Mouse (Mus musculus) left cerebral cortex, adult 9 months (tissue): ENCODE results near the gene Gm19668.
"Not testable (repeated sequence)": the region's sequence is repeated elsewhere in the genome, so short reads cannot be mapped to it uniquely, and the experiment has no call there.

Experiments used
- DNase-seq, 2 experiments: peaks; one replicate each; pipeline ENCODE4 v3.0.0; 2022; ENCODE audit warnings: low spot score in 2 of 2

Gene Gm19668

GRCm38 (mm10) chr10:77771225-77771624, 27.7 kb downstream of the Gm19668 start, which contains the start of gene Gm3238:
Gene Gm3238, minus strand, starts transcription at chr10:77771325.
- not testable (repeated sequence) for DNase-seq

DNA sequence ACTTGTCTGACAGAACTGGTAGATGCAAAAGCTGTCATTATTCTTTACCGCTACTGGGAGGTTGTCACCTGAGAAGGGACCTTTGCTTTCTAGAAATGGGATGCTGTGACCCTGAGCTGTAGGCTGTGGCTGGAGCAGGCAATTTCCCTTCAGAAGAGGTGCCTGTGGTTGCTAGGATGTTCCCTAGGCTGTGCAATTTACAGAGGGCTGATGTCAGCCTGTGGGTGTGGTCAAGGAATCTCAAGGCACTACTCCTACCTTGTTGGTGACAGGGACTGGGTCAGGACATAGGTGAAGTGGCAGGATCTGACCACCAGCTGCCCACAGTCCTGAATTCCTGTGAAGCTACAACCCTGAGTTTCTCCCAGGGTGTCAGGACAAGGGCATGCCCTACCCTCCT, 29.2 kb downstream of the Gm19668 start:
- no peak for DNase-seq

DNA sequence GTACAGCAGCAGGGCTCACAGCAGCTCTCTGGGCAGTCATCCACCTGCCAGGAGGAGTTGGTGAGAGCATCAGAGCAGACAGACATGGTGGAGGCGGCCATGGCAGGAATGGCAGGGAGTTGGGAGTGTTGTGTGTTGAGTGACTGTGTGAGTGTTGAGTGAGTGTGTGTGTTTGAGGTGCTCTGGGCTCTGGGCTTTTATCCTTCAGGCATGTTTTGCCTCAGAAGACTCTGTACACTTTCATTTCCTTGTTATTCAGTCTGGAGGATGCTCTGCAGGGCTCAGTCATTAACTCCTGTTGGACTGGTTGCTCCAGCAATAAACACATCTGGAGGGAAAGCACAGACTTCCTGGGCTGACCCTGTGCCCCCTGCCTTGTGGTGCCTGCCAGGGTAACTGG, 39.4 kb downstream of the Gm19668 start, which contains the start of gene Gm3233:
Gm3233 (minus strand) TSS at position 101 of the 400 bp plus-strand sequence.
- DNase-seq = not testable (repeated sequence)

GRCm38 (mm10) chr10:77753448-77753847, 45.5 kb downstream of the Gm19668 start:
- no peak for DNase-seq

GRCm38 (mm10) chr10:77752312-77752711, 46.6 kb downstream of the Gm19668 start:
- not testable (repeated sequence) for DNase-seq

DNA sequence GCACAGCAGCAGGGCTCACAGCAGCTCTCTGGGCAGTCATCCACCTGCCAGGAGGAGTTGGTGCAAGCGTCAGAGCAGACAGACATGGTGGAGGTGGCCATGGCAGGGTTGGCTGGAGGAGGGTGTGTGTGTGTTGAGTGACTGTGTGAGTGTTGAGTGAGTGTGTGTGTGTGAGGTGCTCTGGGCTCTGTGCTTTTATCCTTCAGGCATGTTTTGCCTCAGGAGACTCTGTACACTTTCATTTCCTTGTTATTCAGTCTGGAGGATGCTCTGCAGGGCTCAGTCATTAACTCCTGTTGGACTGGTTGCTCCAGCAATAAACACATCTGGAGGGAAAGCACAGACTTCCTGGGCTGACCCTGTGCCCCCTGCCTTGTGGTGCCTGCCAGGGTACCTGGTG, 47.7 kb downstream of the Gm19668 start, which contains the start of gene Gm9736:
Gm9736 (minus strand) TSS at position 101 of the 400 bp plus-strand sequence.
- DNase-seq = not testable (repeated sequence)

DNA sequence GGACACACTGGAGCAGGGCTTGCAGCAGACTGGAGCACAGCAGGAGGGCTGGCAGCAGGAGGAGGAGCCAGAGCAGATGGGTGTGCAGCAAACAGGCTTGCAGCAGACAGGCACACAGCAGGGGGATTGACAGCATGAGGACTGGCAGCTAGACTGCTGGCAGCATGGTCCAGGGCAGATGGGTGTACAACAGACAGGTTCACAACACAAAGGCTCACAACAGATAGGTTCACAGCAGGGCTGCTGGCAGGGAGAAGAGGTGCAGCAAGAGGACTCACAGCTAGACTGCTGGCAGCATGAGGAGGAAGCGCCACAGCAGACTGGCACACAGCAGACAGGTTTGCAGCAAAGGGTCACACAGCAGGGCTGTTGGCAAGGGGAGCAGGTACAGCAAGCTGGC, 48.2 kb downstream of the Gm19668 start:
- DNase-seq = not testable (repeated sequence)
